Mouse (Mus musculus): ENCODE data around the gene Usp43.

Usp43 gene

GRCm38 (mm10) chr11:67921827-67922754, at the start of gene Usp43:
TSS of gene Usp43 (minus strand) at chr11:67922153.
- TF ChIP-seq POU5F1 (IDR thresholded peaks at IDR 0.05; ENCODE audit: borderline replicate concordance, low read length), result no peak
- TF ChIP-seq NANOG (IDR thresholded peaks at IDR 0.05; ENCODE audit: borderline replicate concordance, low read length), result no peak
- no peak for TF ChIP-seq CTCF (conservative IDR thresholded peaks at IDR 0.05; ENCODE audit: low read length)
- no peaks in the 10 kb centered on the region for H3K36me3 ChIP-seq (ENCODE audit: insufficient read depth, low read length)

GRCm38 (mm10) chr11:67967831-67968230, 45.9 kb upstream of the Usp43 start:
- H3K4me1 ChIP-seq (replicated peaks; ENCODE audit: low read depth, low read length), result peaks cover 27% of the 10 kb centered on the region
- H3K9me3 ChIP-seq (ENCODE audit: low read length), result no peaks in the 10 kb centered on the region
- peaks cover 27% of the 10 kb centered on the region for H3K36me3 ChIP-seq (ENCODE audit: insufficient read depth, low read length)
- no peak for TF ChIP-seq POU5F1 (IDR thresholded peaks at IDR 0.05; ENCODE audit: borderline replicate concordance, low read length)
- no peak for TF ChIP-seq NANOG (IDR thresholded peaks at IDR 0.05; ENCODE audit: borderline replicate concordance, low read length)
- TF ChIP-seq CTCF (conservative IDR thresholded peaks at IDR 0.05; ENCODE audit: low read length), result no peak
- H3K4me3 ChIP-seq (replicated peaks; ENCODE audit: low read length), result no peak overlapping the region
- no peaks in the 10 kb centered on the region for H3K27me3 ChIP-seq (ENCODE audit: insufficient read depth, low read length)

More at GRCm38 (mm10) chr11:67921827-67922754, at the start of gene Usp43:
- Histone ChIP-seq H3K9me3 (ENCODE audit: low read length) (no peaks in the 10 kb centered on the region), H3K4me1 (replicated peaks; ENCODE audit: low read depth, low read length) (peaks cover 44% of the 10 kb centered on the region), H3K27me3 (ENCODE audit: insufficient read depth, low read length) (peaks cover 28% of the 10 kb centered on the region), H3K4me3 (replicated peaks; ENCODE audit: low read length) (peak within 1 kb of the TSS; percentile 95)

- Histone ChIP-seq H3K4me3 (replicated peaks; ENCODE audit: low read length) (peak within 1 kb of the TSS; percentile 96), H3K36me3 (ENCODE audit: insufficient read depth, low read length) (peaks cover 16% of the 10 kb centered on the region), H3K9me3 (ENCODE audit: low read length) (no peaks in the 10 kb centered on the region), H3K27me3 (ENCODE audit: insufficient read depth, low read length) (no peaks in the 10 kb centered on the region), H3K4me1 (replicated peaks; ENCODE audit: low read depth, low read length) (peaks cover 27% of the 10 kb centered on the region)
- no peak for TF ChIP-seq CTCF (conservative IDR thresholded peaks at IDR 0.05; ENCODE audit: low read length)
- TF ChIP-seq NANOG (IDR thresholded peaks at IDR 0.05; ENCODE audit: borderline replicate concordance, low read length), result no peak
- no peak for TF ChIP-seq POU5F1 (IDR thresholded peaks at IDR 0.05; ENCODE audit: borderline replicate concordance, low read length)
These were observed 44.2 kb upstream of the Usp43 start, which contains the start of gene Stx8 for GRCm38 (mm10) chr11:67965905-67966878. TSS of gene Stx8 (plus strand) at chr11:67966193.

- Histone ChIP-seq H3K4me1 (replicated peaks; ENCODE audit: low read depth, low read length) (peaks cover 27% of the 10 kb centered on the region), H3K27me3 (ENCODE audit: insufficient read depth, low read length) (no peaks in the 10 kb centered on the region), H3K9me3 (ENCODE audit: low read length) (no peaks in the 10 kb centered on the region), H3K36me3 (ENCODE audit: insufficient read depth, low read length) (peaks cover 9% of the 10 kb centered on the region), H3K4me3 (replicated peaks; ENCODE audit: low read length) (peak within 1 kb of the TSS; percentile 96)
- TF ChIP-seq POU5F1 (IDR thresholded peaks at IDR 0.05; ENCODE audit: borderline replicate concordance, low read length), result no peak
- no peak for TF ChIP-seq NANOG (IDR thresholded peaks at IDR 0.05; ENCODE audit: borderline replicate concordance, low read length)
- no peak for TF ChIP-seq CTCF (conservative IDR thresholded peaks at IDR 0.05; ENCODE audit: low read length)
These were observed 43.4 kb upstream of the Usp43 start, which contains the start of gene Cfap52 for GRCm38 (mm10) chr11:67965242-67965883. TSS of gene Cfap52 (minus strand) at chr11:67965651.

GRCm38 (mm10) chr11:67964110-67964509, 42.2 kb upstream of the Usp43 start:
- no peaks in the 10 kb centered on the region for H3K9me3 ChIP-seq (ENCODE audit: low read length)
- H3K36me3 ChIP-seq (ENCODE audit: insufficient read depth, low read length), result no peaks in the 10 kb centered on the region
- H3K4me3 ChIP-seq (replicated peaks; ENCODE audit: low read length), result no peak overlapping the region
- peaks cover 27% of the 10 kb centered on the region for H3K4me1 ChIP-seq (replicated peaks; ENCODE audit: low read depth, low read length)
- no peak for TF ChIP-seq POU5F1 (IDR thresholded peaks at IDR 0.05; ENCODE audit: borderline replicate concordance, low read length)
- TF ChIP-seq NANOG (IDR thresholded peaks at IDR 0.05; ENCODE audit: borderline replicate concordance, low read length), result no peak
- TF ChIP-seq CTCF (conservative IDR thresholded peaks at IDR 0.05; ENCODE audit: low read length), result peak; percentile 76
- no peaks in the 10 kb centered on the region for H3K27me3 ChIP-seq (ENCODE audit: insufficient read depth, low read length)

GRCm38 (mm10) chr11:67954413-67954812, 32.5 kb upstream of the Usp43 start:
- Histone ChIP-seq H3K4me1 (replicated peaks; ENCODE audit: low read depth, low read length) (no peaks in the 10 kb centered on the region), H3K4me3 (replicated peaks; ENCODE audit: low read length) (no peak overlapping the region), H3K36me3 (ENCODE audit: insufficient read depth, low read length) (no peaks in the 10 kb centered on the region), H3K27me3 (ENCODE audit: insufficient read depth, low read length) (0 out of 2 replicates have a peak, but pooled peaks cover 3% of the 10 kb centered on the region), H3K9me3 (ENCODE audit: low read length) (no peaks in the 10 kb centered on the region)
- TF ChIP-seq CTCF (conservative IDR thresholded peaks at IDR 0.05; ENCODE audit: low read length) (no peak), POU5F1 (IDR thresholded peaks at IDR 0.05; ENCODE audit: borderline replicate concordance, low read length) (no peak), NANOG (IDR thresholded peaks at IDR 0.05; ENCODE audit: borderline replicate concordance, low read length) (no peak)

GRCm38 (mm10) chr11:67953604-67954003, 31.7 kb upstream of the Usp43 start:
- TF ChIP-seq CTCF (conservative IDR thresholded peaks at IDR 0.05; ENCODE audit: low read length), result no peak
- TF ChIP-seq NANOG (IDR thresholded peaks at IDR 0.05; ENCODE audit: borderline replicate concordance, low read length), result no peak
- TF ChIP-seq POU5F1 (IDR thresholded peaks at IDR 0.05; ENCODE audit: borderline replicate concordance, low read length), result no peak
- H3K4me3 ChIP-seq (replicated peaks; ENCODE audit: low read length), result no peak overlapping the region
- no peaks in the 10 kb centered on the region for H3K9me3 ChIP-seq (ENCODE audit: low read length)
- no peaks in the 10 kb centered on the region for H3K4me1 ChIP-seq (replicated peaks; ENCODE audit: low read depth, low read length)
- H3K36me3 ChIP-seq (ENCODE audit: insufficient read depth, low read length), result no peaks in the 10 kb centered on the region
- 0 out of 2 replicates have a peak, but pooled peaks cover 6% of the 10 kb centered on the region for H3K27me3 ChIP-seq (ENCODE audit: insufficient read depth, low read length)

All from E14TG2a.4 (cell line).